Mouse (Mus musculus): Measurements from ENCODE around the gene Igf1. TPM values are rescaled to one million over a fixed set of nuclear protein-coding genes. Genes with fewer than 3 reads are reported as not detected.

Gene Igf1
- total RNA-seq, 2 experiments from 2014 or later, result 7.3 to 15.9 TPM

DNA sequence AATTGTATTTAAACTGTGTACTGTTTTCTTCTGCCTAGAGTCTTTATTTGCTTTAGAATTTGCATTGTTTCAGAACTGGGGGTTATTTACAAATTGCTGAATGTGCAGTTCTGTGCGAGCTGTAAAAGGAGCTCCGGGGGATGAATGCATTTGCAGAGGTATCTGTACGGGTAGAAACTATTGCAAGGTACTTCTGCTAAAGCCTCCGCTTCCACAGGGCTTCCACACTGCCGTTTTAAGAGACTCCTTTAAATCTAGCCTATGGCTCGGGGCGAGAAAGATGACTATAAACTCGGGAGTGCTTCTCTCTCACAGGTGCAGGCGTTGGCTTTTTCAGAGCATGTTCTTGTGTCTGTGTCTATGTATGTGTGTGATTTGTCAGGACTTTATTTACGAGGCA, 1.4 kb downstream of the Igf1 start:
- no peak for ATAC-seq (replicated peaks; ENCODE audit: low FRiP score, poor library complexity, severe bottlenecking)

DNA sequence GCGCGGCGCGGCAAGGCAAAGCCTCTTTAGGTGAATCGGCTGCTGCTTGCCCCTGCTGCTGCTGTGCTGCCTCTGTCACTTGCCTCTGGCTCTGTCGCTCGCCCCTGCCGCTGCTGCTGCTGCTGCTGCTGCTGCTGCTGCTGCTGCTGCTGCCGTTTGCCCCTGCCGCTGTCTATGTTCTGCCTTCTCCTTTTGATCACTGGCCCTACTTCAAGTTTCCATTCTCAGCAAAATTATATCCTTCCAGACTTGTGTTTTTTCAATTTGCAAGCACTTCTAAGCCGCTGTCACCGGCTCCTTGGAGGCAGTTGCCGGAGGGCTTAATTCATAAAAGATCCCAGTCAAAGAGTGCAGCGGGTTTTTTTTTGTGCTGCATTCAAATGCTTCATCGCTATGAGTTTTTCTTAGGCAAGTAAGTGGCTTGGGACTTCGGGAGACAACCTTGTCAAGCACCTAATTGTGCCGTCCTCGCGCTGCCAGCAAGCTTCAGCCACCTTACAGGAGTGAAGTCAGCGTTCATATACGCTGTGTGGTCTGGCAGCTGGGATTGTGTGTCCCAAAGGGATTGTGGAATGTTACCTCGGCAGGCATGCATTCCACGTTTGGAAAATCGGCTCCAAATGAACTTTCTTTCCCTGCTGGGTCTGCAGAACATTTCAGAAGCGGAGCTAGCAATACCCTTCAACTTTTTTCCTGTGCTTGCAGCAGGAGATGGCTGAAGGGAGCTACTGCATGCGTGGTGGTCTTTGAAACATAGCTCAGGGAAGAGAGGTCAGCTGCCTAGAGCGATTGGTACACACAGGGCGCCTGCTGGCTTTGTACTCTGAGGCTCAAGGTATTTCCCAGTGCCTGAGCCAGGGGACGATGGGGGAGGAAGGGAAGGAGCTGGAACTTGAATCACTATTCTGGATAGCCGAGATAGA, 2.4 kb downstream of the Igf1 start:
- no peak for ATAC-seq (replicated peaks; ENCODE audit: low FRiP score, poor library complexity, severe bottlenecking)

DNA sequence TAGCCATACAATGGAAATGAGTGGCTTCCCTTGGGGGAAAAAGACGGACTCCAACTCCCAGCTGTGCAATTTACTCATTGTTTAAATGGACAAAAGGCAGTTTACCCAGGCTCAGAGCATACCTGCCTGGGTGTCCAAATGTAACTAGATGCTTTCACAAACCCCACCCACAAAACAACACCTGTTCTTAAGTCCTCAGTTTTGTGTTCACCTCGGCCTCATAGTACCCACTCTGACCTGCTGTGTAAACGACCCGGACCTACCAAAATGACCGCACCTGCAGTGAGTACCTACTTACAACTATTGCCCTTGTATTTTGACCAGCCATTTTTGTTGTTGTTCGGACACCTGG, 3.0 kb downstream of the Igf1 start:
- no peak for ATAC-seq (replicated peaks; ENCODE audit: low FRiP score, poor library complexity, severe bottlenecking)

- no peak for ATAC-seq (replicated peaks; ENCODE audit: low FRiP score, poor library complexity, severe bottlenecking)
These were observed 4.8 kb downstream of the Igf1 start for GRCm38 (mm10) chr10:87862899-87863298.

DNA sequence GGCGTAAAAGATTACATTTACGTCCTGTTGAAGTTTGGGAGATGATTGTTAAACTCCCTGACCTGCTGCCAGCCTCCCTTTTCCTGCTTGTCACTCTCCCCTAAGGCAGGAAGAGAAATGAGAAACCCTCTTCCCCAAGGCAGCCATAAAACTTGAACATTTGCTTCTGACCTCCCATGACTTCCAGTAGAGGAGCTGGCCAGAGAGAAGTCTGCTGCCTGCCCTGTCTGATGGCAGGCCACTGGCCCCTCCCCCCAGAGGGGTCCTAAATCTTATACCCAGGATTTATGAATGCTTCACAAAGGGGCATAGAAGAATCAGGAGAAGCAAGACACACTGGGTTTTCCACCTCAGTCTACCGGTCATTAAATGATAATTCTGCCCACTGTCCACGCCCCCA, 5.3 kb downstream of the Igf1 start:
- no peak for ATAC-seq (replicated peaks; ENCODE audit: low FRiP score, poor library complexity, severe bottlenecking)

GRCm38 (mm10) chr10:87865712-87866111, 7.6 kb downstream of the Igf1 start:
- ATAC-seq (replicated peaks; ENCODE audit: low FRiP score, poor library complexity, severe bottlenecking), result no peak

- ATAC-seq (replicated peaks; ENCODE audit: low FRiP score, poor library complexity, severe bottlenecking), result no peak
These were observed 8.4 kb downstream of the Igf1 start for GRCm38 (mm10) chr10:87866448-87866847.

GRCm38 (mm10) chr10:87867217-87867616, 9.2 kb downstream of the Igf1 start:
- no peak for ATAC-seq (replicated peaks; ENCODE audit: low FRiP score, poor library complexity, severe bottlenecking)

GRCm38 (mm10) chr10:87867631-87868030, 9.6 kb downstream of the Igf1 start:
- ATAC-seq (replicated peaks; ENCODE audit: low FRiP score, poor library complexity, severe bottlenecking), result no peak

GRCm38 (mm10) chr10:87868349-87869053, 10.4 kb downstream of the Igf1 start:
- no peak for ATAC-seq (replicated peaks; ENCODE audit: low FRiP score, poor library complexity, severe bottlenecking)

- no peak for ATAC-seq (replicated peaks; ENCODE audit: low FRiP score, poor library complexity, severe bottlenecking)
These were observed 11.1 kb downstream of the Igf1 start for GRCm38 (mm10) chr10:87869151-87869550.

DNA sequence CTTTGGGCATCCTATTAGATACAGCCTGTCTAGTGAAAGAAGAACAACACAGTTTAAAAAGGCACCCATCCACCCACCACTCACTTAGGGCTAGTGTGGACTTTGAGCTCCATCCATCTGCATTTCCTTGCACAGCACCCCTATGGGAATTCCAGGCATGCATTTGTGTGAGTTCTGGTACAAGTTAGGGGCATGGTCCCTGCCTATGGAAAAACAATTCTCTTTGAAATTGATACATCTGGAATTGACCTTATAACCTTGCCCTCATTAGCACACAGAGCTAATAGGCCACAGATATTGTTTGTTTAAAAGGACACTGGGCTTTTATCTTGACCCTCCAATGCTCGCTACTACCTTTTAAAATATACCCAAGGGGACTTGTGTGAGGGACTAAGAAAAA, 11.6 kb downstream of the Igf1 start:
- no peak for ATAC-seq (replicated peaks; ENCODE audit: low FRiP score, poor library complexity, severe bottlenecking)

- ATAC-seq (replicated peaks; ENCODE audit: low FRiP score, poor library complexity, severe bottlenecking), result no peak
These were observed 14.0 kb downstream of the Igf1 start for GRCm38 (mm10) chr10:87871863-87872647.

GRCm38 (mm10) chr10:87872854-87873253, 14.8 kb downstream of the Igf1 start:
- no peak for ATAC-seq (replicated peaks; ENCODE audit: low FRiP score, poor library complexity, severe bottlenecking)

DNA sequence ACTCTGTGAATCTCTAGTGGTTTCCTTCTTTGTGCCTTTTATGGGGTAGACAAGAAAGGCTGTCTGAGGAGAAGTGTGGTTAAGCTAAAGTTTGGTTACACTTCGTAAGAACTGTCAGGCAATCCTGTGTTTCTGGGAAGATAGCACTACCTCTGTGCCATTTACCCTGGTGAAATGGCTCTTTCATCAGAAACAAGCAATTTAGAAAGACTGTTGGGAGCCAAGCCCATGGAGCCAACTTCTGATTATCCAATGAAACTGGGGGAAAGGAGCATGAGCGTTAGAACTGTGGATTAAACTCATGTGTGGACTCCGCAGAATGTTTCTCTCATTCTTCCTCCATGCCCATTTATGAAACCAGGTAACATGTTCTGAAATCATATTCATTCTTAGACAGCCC, 15.5 kb downstream of the Igf1 start:
- no peak for ATAC-seq (replicated peaks; ENCODE audit: low FRiP score, poor library complexity, severe bottlenecking)

DNA sequence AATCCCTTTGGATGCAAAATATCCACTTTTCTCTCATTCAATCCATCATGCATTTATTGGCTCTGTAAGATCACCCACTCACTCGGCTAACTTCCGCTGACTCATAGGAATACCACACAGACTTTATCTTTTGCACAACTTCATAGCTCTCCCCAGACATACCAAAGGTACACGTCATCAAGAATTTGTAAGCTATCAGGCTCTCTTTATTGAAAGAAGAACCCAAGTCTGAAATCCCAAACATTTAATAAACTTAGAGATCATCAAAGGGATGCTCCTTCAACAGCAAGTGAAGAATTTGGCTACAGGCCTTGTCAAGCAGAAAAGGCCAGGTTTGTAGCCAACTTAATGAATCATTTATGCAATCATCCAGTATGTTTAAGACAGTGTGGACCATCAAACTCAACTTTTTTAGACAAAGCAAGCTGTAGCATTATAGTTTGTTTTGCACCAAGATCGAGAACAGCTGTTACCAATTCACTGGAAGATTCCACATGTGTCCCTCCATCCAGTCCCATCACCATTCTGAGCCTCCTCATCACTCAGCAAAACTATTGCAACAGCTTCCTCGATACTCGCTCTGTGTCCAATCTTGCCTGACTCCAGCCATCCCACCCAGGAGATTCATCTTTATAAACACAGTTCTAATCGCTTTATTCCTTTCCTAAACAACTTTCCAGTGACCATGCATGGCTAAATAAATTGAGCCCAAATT, 22.2 kb downstream of the Igf1 start:
- ATAC-seq (replicated peaks; ENCODE audit: low FRiP score, poor library complexity, severe bottlenecking), result no peak

DNA sequence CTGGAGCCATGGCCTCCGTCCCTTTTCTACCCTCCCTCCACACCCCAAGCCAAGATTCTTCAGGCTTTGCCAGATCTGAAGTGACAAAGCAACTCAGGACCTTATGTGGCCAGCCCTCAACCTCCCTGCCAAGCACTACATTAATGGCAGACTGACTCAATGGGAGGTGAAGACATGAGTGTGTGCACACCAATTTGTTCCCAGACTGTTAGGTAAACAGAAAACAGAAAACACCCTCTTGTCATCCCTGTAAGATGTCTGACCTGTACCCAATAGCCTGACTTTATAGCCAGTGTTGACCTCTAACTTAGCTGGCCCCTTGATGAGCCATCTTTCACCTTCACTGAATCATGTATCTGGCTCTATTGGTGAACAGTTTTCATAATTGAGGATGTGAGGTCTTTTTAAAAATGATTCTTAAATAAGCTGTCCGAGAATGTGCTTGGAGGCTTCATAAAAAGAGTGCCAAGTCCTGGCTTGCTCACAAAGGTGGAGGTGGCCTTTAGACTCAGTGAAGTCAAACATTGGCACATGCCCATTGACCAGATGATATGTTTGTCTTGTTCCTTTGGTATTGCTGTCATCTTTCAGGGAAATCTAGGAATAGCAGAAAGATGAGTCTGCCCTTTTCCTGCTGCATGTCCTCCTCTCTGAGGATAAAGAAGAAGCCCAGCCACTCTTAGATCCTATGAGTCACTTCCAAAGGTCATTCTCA, 27.4 kb downstream of the Igf1 start:
- no peak for ATAC-seq (replicated peaks; ENCODE audit: low FRiP score, poor library complexity, severe bottlenecking)

DNA sequence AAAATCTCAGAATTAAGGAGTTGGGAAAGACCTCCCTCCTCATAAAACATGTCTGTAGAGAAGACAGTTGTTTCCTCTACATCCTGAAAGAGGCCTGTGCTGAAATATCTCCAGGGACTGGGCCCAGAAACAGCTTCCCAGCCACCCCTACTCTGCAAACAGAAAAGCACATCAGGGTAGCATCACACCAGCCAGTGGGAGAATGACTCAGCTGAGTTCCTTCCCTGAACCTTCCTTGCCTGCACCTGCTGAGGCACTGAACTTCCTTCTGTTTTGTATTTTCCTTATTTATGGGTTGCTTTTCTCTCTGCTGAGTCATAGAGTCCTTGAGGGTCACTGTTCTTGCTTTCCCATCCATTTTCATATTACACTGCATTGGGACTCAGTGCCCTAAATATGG, 31.8 kb downstream of the Igf1 start:
- ATAC-seq (replicated peaks; ENCODE audit: low FRiP score, poor library complexity, severe bottlenecking), result no peak

- no peak for ATAC-seq (replicated peaks; ENCODE audit: low FRiP score, poor library complexity, severe bottlenecking)
These were observed 34.2 kb downstream of the Igf1 start for GRCm38 (mm10) chr10:87892256-87892655.

Data from erythroblast, adult 5-6 weeks (primary cell).